Mouse (Mus musculus) brain, embryonic 14.5 days (tissue): ENCODE data around the gene Hyal3.

ENCODE experiments used
- CTCF ChIP-seq: fragments of 200-500 bp; IDR thresholded peaks from 2 replicates; pipeline ENCODE4 v1.5.1; 2012; ENCODE audit warnings: inconsistent platforms, mild to moderate bottlenecking, moderate library complexity, borderline replicate concordance; ENCODE audit not compliant: insufficient read depth, insufficient read length; ENCODE audit errors: extremely low read depth
- POLR2A ChIP-seq: fragments of 200-500 bp; IDR thresholded peaks from 2 replicates; pipeline ENCODE4 v1.6.1; 2012; ENCODE audit warnings: mild to moderate bottlenecking, inconsistent platforms, borderline replicate concordance; ENCODE audit not compliant: poor library complexity, insufficient read depth, insufficient read length, severe bottlenecking; ENCODE audit errors: extremely low read depth

DNA sequence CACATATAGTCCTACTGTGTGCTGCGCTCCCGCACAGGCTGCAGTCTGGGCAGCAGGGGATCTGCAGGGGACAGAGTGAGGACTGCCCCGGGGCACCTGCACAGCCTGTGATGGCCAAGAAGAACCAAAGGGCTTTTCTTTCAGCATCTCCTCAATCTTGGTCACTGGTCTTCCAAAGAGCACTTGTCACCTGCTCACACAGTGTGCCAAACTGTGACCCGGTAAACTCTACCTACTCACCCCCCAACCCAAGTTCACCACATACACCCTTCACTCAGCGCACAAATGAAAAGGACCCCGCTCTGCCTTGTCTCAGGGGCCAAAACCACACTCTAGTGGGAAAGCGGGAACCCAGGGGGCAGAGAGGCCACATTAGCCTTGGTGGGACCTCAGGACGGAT lies 51.2 kb downstream of the Hyal3 start:
- TF ChIP-seq CTCF (no peak), POLR2A (no peak)
